ENCODE assay signal across 8 mouse cellular contexts in the genomic region with DNA sequence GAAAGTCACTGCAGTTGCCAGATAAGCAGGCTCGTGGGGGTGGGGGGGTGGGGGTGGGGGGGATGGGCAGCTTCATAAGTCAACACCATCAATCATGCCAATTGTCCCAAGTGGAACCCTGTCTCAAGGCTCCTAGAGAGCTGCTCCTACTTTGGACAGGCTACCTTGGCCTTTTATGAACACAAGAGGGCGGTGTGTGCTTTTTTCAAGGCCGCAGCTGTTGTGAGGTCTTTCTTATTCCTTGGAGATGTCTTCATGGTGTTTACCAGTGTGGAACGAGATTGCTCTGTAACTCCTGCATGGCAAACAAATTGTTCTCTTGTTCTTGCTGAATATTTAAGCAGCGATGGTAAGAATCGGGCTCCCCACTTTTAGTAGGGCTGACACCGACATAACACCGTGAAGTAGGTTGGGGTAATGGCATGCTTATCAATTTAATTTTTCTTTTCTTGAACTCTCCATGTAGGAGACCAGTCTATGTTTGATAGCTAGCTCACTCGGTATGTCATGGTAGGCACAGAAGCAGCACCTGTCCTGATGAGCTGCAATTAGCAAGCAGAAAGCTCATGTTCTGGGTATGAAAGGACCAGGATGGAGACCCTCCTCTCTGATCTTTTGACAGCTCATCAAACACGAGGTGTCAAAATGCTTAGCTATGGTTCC.
A peak's percentile ranks its signal among the peaks of the same experiment; 100 is the strongest.
DNase-seq lines count a peak whose midpoint lies in the region; ATAC-seq and TF ChIP-seq lines count a peak whose summit lies in the region.

No protein-coding gene starts in this region.

- TF ChIP-seq CTCF in heart, adult 2 months (IDR thresholded peaks at IDR 0.05), result peak; percentile 74

- H3K79me2 ChIP-seq in heart, adult 2 months (replicated peaks; ENCODE audit: control insufficient read depth, insufficient read depth, low read length), result no peaks in the 10 kb centered on the region

- ATAC-seq in megakaryocyte progenitor cell, adult 5-6 weeks (replicated peaks; ENCODE audit: poor library complexity), result no peak

- intact Hi-C loops in heart, adult 2 months (cut with DNase I), result loop anchor here (2.0 kb wide), 1 partner anchor 1151 kb away; no protein-coding TSS in a partner anchor
- intact Hi-C loops in heart, postnatal 25 days (cut with DNase I), result loop anchor here (5.0 kb wide), 1 partner anchor 1153 kb away; no protein-coding TSS in a partner anchor
- intact Hi-C loops in gastrocnemius, postnatal 14 days (cut with DNase I; ENCODE audit: low total_unique reads), result no loop called here

- no peaks in the 10 kb centered on the region for H3K27me3 ChIP-seq in heart, adult 2 months (ENCODE audit: control insufficient read depth, insufficient read depth, low read length)

- no peak overlapping the region for H3K9ac ChIP-seq in heart, adult 2 months (ENCODE audit: low read depth, low read length)

- no peak for TF ChIP-seq POLR2A in heart, adult 2 months (IDR thresholded peaks at IDR 0.05; ENCODE audit: insufficient read depth, low read depth, low read length)

- peak; percentile 23 to 31 for DNase-seq in heart, adult 2 months
- no peak for DNase-seq in heart, postnatal 25 days (ENCODE audit: low spot score)
- peak; percentile 77 for DNase-seq in cerebellum, postnatal 10 days
- peak; percentile 12 for DNase-seq in gastrocnemius, postnatal 14 days
- peak; percentile 53 to 82 for DNase-seq in layer of hippocampus, adult 18-20 months (ENCODE audit: low spot score in 2 of 2)
- peak; percentile 60 for DNase-seq in lung, postnatal 10 days
- peak; percentile 53 for DNase-seq in right cerebral cortex, postnatal 14 days

- no peaks in the 10 kb centered on the region for H3K36me3 ChIP-seq in heart, adult 2 months (ENCODE audit: control insufficient read depth, insufficient read depth, low read length)

- peaks cover 5% of the 10 kb centered on the region for H3K4me1 ChIP-seq in heart, adult 2 months (ENCODE audit: control insufficient read depth, insufficient read depth, low read length)

- no peak overlapping the region for H3K4me3 ChIP-seq in heart, adult 2 months

- WGBS in heart, adult 2 months, result 43% methylated on average over 10 of the region's 10 CpGs

- H3K27ac ChIP-seq in heart, adult 2 months, result no peak overlapping the region; the same call in 1 of the 2 replicates

- TF ChIP-seq EP300 in heart, adult 2 months (IDR thresholded peaks at IDR 0.05; ENCODE audit: insufficient read depth, low read depth, low read length), result no peak
